Mouse (Mus musculus) adrenal gland, adult 2 months (tissue): ENCODE data around the gene Gid4. TPM values are rescaled to one million over a fixed set of nuclear protein-coding genes. Genes with fewer than 3 reads are reported as not detected.

Source experiments
- polyA plus RNA-seq: library from polyadenylated mRNA; depleted of rRNA; stranded (reverse); fragments of >200 nt; gene quantifications from 2 replicates; pipeline ENCODE4 v1.2.3, GENCODE M21; 2012; rRNA removed
- total RNA-seq, 2 experiments: library from RNA; stranded (reverse); gene quantifications; 2 replicates each; pipeline ENCODE4 v1.2.3; 2021

The Gid4 gene
- total and polyA plus RNA-seq, 3 experiments = 45.9 to 53.9 (median 52.7) TPM

Other genes starting within 250 kb of the Gid4 start
- gene Srebf1, start 194.6 kb upstream of the Gid4 start, total RNA-seq = 100 to 1,000 TPM; 201 to 250 TPM
- gene Srebf1, start 194.6 kb upstream of the Gid4 start, polyA plus RNA-seq = 661 and 745 TPM in 2 replicates
- gene Tom1l2, start 64.2 kb upstream of the Gid4 start, total RNA-seq = 10 to 100 TPM; 71.9 to 78.5 TPM
- gene Tom1l2, start 64.2 kb upstream of the Gid4 start, polyA plus RNA-seq = 159 and 181 TPM in 2 replicates
- 1 to 10 TPM in 1 of 2 experiments, under 1 TPM in 1; 0.61 to 1.5 TPM for gene Drc3, start 63.8 kb upstream of the Gid4 start, total RNA-seq
- gene Drc3, start 63.8 kb upstream of the Gid4 start, polyA plus RNA-seq = 0.90 and 1.0 TPM in 2 replicates
- 10 to 100 TPM; 81.2 to 90.9 TPM for gene Atpaf2, start 1.3 kb downstream of the Gid4 start, total RNA-seq
- 48.7 and 51.3 TPM in 2 replicates for gene Atpaf2, start 1.3 kb downstream of the Gid4 start, polyA plus RNA-seq
- gene Drg2, start 37.4 kb downstream of the Gid4 start, total RNA-seq = 10 to 100 TPM; 63.2 to 72.2 TPM
- gene Drg2, start 37.4 kb downstream of the Gid4 start, polyA plus RNA-seq = 36.6 and 40.5 TPM in 2 replicates
- under 1 TPM; 0.14 to 0.20 TPM for gene Myo15, start 52.2 kb downstream of the Gid4 start, total RNA-seq
- 0.26 and 0.47 TPM in 2 replicates for gene Myo15, start 52.2 kb downstream of the Gid4 start, polyA plus RNA-seq
- gene Alkbh5, start 119.2 kb downstream of the Gid4 start, total RNA-seq = 10 to 100 TPM; 93.8 to 98.1 TPM
- 37.9 and 39.3 TPM in 2 replicates for gene Alkbh5, start 119.2 kb downstream of the Gid4 start, polyA plus RNA-seq